Mouse (Mus musculus): ENCODE measurements around the gene Mmp21. TPM values are rescaled to one million over a fixed set of nuclear protein-coding genes. Genes with fewer than 3 reads are reported as not detected.

The Mmp21 gene
- polyA plus RNA-seq (2015; fragmentation: Nextera tagmentation; extraction: Ambion mirVana), result 0.09 and 0.18 TPM in 2 replicates

GRCm38 (mm10) chr7:133679961-133680360 lies at the start of gene Mmp21:
Mmp21 (minus strand) TSS chr7:133680061.
- no peaks in the 10 kb centered on the region for H3K4me1 ChIP-seq (replicated peaks)
- H3K36me3 ChIP-seq, result peaks cover 5% of the 10 kb centered on the region; the same call in 1 of the 2 replicates
- ATAC-seq (ENCODE audit: low FRiP score, low read depth), result no peak
- H3K4me2 ChIP-seq, result no peak within 1 kb of the TSS
- WGBS, result 80% methylated on average over 3 of the region's 3 CpGs
- H3K4me3 ChIP-seq, result no peak within 1 kb of the TSS
- H3K9ac ChIP-seq, result no peak within 1 kb of the TSS
- H3K27ac ChIP-seq (replicated peaks), result no peak within 1 kb of the TSS
- no peaks in the 10 kb centered on the region for H3K27me3 ChIP-seq
- H3K9me3 ChIP-seq, result no peaks in the 10 kb centered on the region

GRCm38 (mm10) chr7:133729351-133729750 lies 49.5 kb upstream of the Mmp21 start:
- no peaks in the 10 kb centered on the region for H3K9me3 ChIP-seq
- H3K4me2 ChIP-seq, result no peak overlapping the region
- H3K27me3 ChIP-seq, result no peaks in the 10 kb centered on the region
- no peak overlapping the region for H3K27ac ChIP-seq (replicated peaks)
- no peak for ATAC-seq (ENCODE audit: low FRiP score, low read depth)
- H3K36me3 ChIP-seq, result peaks cover 10% of the 10 kb centered on the region
- peaks cover 3% of the 10 kb centered on the region; the same call in 1 of the 2 replicates for H3K4me1 ChIP-seq (replicated peaks)
- 78% methylated on average over 5 of the region's 5 CpGs for WGBS
- no peak overlapping the region for H3K9ac ChIP-seq
- H3K4me3 ChIP-seq, result no peak overlapping the region

GRCm38 (mm10) chr7:133727027-133727426 lies 47.2 kb upstream of the Mmp21 start:
- peaks cover 3% of the 10 kb centered on the region; the same call in 1 of the 2 replicates for H3K4me1 ChIP-seq (replicated peaks)
- 91% methylated on average over 6 of the region's 6 CpGs for WGBS
- ATAC-seq (ENCODE audit: low FRiP score, low read depth), result no peak
- H3K9me3 ChIP-seq, result no peaks in the 10 kb centered on the region
- no peak overlapping the region for H3K4me3 ChIP-seq
- H3K4me2 ChIP-seq, result no peak overlapping the region
- peaks cover 26% of the 10 kb centered on the region for H3K36me3 ChIP-seq
- H3K9ac ChIP-seq, result no peak overlapping the region
- no peaks in the 10 kb centered on the region for H3K27me3 ChIP-seq
- H3K27ac ChIP-seq (replicated peaks), result no peak overlapping the region

GRCm38 (mm10) chr7:133725571-133725970 lies 45.7 kb upstream of the Mmp21 start:
- Histone ChIP-seq H3K4me3 (no peak overlapping the region), H3K9ac (no peak overlapping the region), H3K27ac (replicated peaks) (no peak overlapping the region), H3K27me3 (no peaks in the 10 kb centered on the region), H3K4me2 (no peak overlapping the region), H3K4me1 (replicated peaks) (no peaks in the 10 kb centered on the region; the same call in 1 of the 2 replicates), H3K9me3 (no peaks in the 10 kb centered on the region), H3K36me3 (peaks cover 39% of the 10 kb centered on the region)
- WGBS, result 86% methylated on average over 10 of the region's 10 CpGs
- no peak for ATAC-seq (ENCODE audit: low FRiP score, low read depth)

- Histone ChIP-seq H3K4me3 (no peak overlapping the region), H3K9ac (no peak overlapping the region), H3K9me3 (no peaks in the 10 kb centered on the region), H3K27me3 (no peaks in the 10 kb centered on the region), H3K27ac (replicated peaks) (no peak overlapping the region), H3K4me2 (no peak overlapping the region), H3K36me3 (peaks cover 45% of the 10 kb centered on the region), H3K4me1 (replicated peaks) (no peaks in the 10 kb centered on the region)
- 54% methylated on average over 10 of the region's 10 CpGs for WGBS
- no peak for ATAC-seq (ENCODE audit: low FRiP score, low read depth)
Observed at GRCm38 (mm10) chr7:133724844-133725243, 45.0 kb upstream of the Mmp21 start.

GRCm38 (mm10) chr7:133720616-133721015 lies 40.8 kb upstream of the Mmp21 start:
- H3K4me2 ChIP-seq, result no peak overlapping the region
- no peaks in the 10 kb centered on the region for H3K9me3 ChIP-seq
- H3K36me3 ChIP-seq, result peaks cover 82% of the 10 kb centered on the region
- no peak for ATAC-seq (ENCODE audit: low FRiP score, low read depth)
- no peaks in the 10 kb centered on the region for H3K4me1 ChIP-seq (replicated peaks)
- H3K27me3 ChIP-seq, result no peaks in the 10 kb centered on the region
- H3K27ac ChIP-seq (replicated peaks), result no peak overlapping the region
- 83% methylated on average over 11 of the region's 11 CpGs for WGBS
- H3K9ac ChIP-seq, result no peak overlapping the region
- H3K4me3 ChIP-seq, result no peak overlapping the region

GRCm38 (mm10) chr7:133718580-133718979 lies 38.7 kb upstream of the Mmp21 start:
- H3K9me3 ChIP-seq, result no peaks in the 10 kb centered on the region
- peaks cover 89% of the 10 kb centered on the region for H3K36me3 ChIP-seq
- no peak overlapping the region for H3K4me2 ChIP-seq
- no peak overlapping the region for H3K27ac ChIP-seq (replicated peaks)
- H3K4me1 ChIP-seq (replicated peaks), result no peaks in the 10 kb centered on the region
- 96% methylated on average over 1 of the region's 1 CpGs for WGBS
- H3K4me3 ChIP-seq, result no peak overlapping the region
- H3K9ac ChIP-seq, result no peak overlapping the region
- ATAC-seq (ENCODE audit: low FRiP score, low read depth), result no peak
- H3K27me3 ChIP-seq, result no peaks in the 10 kb centered on the region

- 84% methylated on average over 4 of the region's 4 CpGs for WGBS
- ATAC-seq (ENCODE audit: low FRiP score, low read depth), result no peak
- no peak overlapping the region for H3K4me2 ChIP-seq
- peaks cover 65% of the 10 kb centered on the region for H3K36me3 ChIP-seq
- no peak overlapping the region for H3K4me3 ChIP-seq
- H3K9ac ChIP-seq, result no peak overlapping the region
- peaks cover 7% of the 10 kb centered on the region; the same call in 1 of the 2 replicates for H3K4me1 ChIP-seq (replicated peaks)
- no peaks in the 10 kb centered on the region for H3K27me3 ChIP-seq
- no peaks in the 10 kb centered on the region for H3K9me3 ChIP-seq
- no peak overlapping the region for H3K27ac ChIP-seq (replicated peaks)
Observed at GRCm38 (mm10) chr7:133715387-133715786, 35.5 kb upstream of the Mmp21 start.

- peaks cover 24% of the 10 kb centered on the region for H3K4me1 ChIP-seq (replicated peaks)
- no peaks in the 10 kb centered on the region; the same call in 1 of the 2 replicates for H3K36me3 ChIP-seq
- H3K27ac ChIP-seq (replicated peaks), result no peak overlapping the region
- WGBS, result 85% methylated on average over 2 of the region's 2 CpGs
- H3K4me3 ChIP-seq, result no peak overlapping the region
- no peaks in the 10 kb centered on the region for H3K27me3 ChIP-seq
- no peak overlapping the region for H3K4me2 ChIP-seq
- ATAC-seq (ENCODE audit: low FRiP score, low read depth), result no peak
- no peaks in the 10 kb centered on the region for H3K9me3 ChIP-seq
- H3K9ac ChIP-seq, result no peak overlapping the region
Observed at GRCm38 (mm10) chr7:133707301-133707700, 27.4 kb upstream of the Mmp21 start.

GRCm38 (mm10) chr7:133703906-133704305 lies 24.0 kb upstream of the Mmp21 start:
- 97% methylated on average over 7 of the region's 7 CpGs for WGBS

GRCm38 (mm10) chr7:133702333-133702732 lies 22.5 kb upstream of the Mmp21 start:
- Histone ChIP-seq H3K4me1 (replicated peaks) (no peaks in the 10 kb centered on the region), H3K27ac (replicated peaks) (no peak overlapping the region), H3K4me3 (no peak overlapping the region), H3K27me3 (no peaks in the 10 kb centered on the region), H3K4me2 (no peak overlapping the region), H3K9ac (no peak overlapping the region), H3K36me3 (0 out of 2 replicates have a peak, but pooled peaks cover 4% of the 10 kb centered on the region), H3K9me3 (no peaks in the 10 kb centered on the region)
- ATAC-seq (ENCODE audit: low FRiP score, low read depth), result no peak
- 92% methylated on average over 10 of the region's 10 CpGs for WGBS

More at GRCm38 (mm10) chr7:133703906-133704305, 24.0 kb upstream of the Mmp21 start:
- no peak overlapping the region for H3K4me3 ChIP-seq
- no peak overlapping the region for H3K27ac ChIP-seq (replicated peaks)
- H3K36me3 ChIP-seq, result 0 out of 2 replicates have a peak, but pooled peaks cover 4% of the 10 kb centered on the region
- no peak overlapping the region for H3K9ac ChIP-seq
- no peaks in the 10 kb centered on the region for H3K9me3 ChIP-seq
- H3K4me1 ChIP-seq (replicated peaks), result peaks cover 7% of the 10 kb centered on the region
- no peak overlapping the region for H3K4me2 ChIP-seq
- H3K27me3 ChIP-seq, result no peaks in the 10 kb centered on the region
- no peak for ATAC-seq (ENCODE audit: low FRiP score, low read depth)

GRCm38 (mm10) chr7:133701366-133701765 lies 21.5 kb upstream of the Mmp21 start:
- Histone ChIP-seq H3K4me1 (replicated peaks) (no peaks in the 10 kb centered on the region), H3K36me3 (peaks cover 9% of the 10 kb centered on the region; the same call in 1 of the 2 replicates), H3K9me3 (no peaks in the 10 kb centered on the region), H3K4me3 (no peak overlapping the region), H3K27ac (replicated peaks) (no peak overlapping the region), H3K4me2 (no peak overlapping the region), H3K27me3 (no peaks in the 10 kb centered on the region), H3K9ac (no peak overlapping the region)
- 94% methylated on average over 7 of the region's 7 CpGs for WGBS
- ATAC-seq (ENCODE audit: low FRiP score, low read depth), result no peak

GRCm38 (mm10) chr7:133699885-133700284 lies 20.0 kb upstream of the Mmp21 start:
- Histone ChIP-seq H3K4me2 (no peak overlapping the region), H3K9me3 (no peaks in the 10 kb centered on the region), H3K4me3 (no peak overlapping the region), H3K36me3 (peaks cover 9% of the 10 kb centered on the region; the same call in 1 of the 2 replicates), H3K27ac (replicated peaks) (no peak overlapping the region), H3K9ac (no peak overlapping the region), H3K27me3 (no peaks in the 10 kb centered on the region), H3K4me1 (replicated peaks) (no peaks in the 10 kb centered on the region)
- WGBS, result 89% methylated on average over 4 of the region's 4 CpGs
- ATAC-seq (ENCODE audit: low FRiP score, low read depth), result no peak
